Mouse (Mus musculus): ENCODE results near the gene Skap2.

- TF ChIP-seq EP300 (IDR thresholded peaks at IDR 0.05) (no peak), CTCF (IDR thresholded peaks at IDR 0.05) (no peak)
Observed at GRCm38 (mm10) chr6:52004995-52005394, 7.4 kb downstream of the Skap2 start.

Data from lung, postnatal 0 days (tissue).